Mouse (Mus musculus) bone marrow, adult 2 months (tissue): ENCODE data around the gene Vmn1r174.
"Not testable (repeated sequence)": the region's sequence is repeated elsewhere in the genome, so short reads cannot be mapped to it uniquely, and the experiment has no call there.

ENCODE experiments used
- CTCF ChIP-seq: fragments of 200-500 bp; IDR thresholded peaks from 2 replicates; pipeline ENCODE4 v1.5.1; 2011; ENCODE audit warnings: low read length, control low read depth; ENCODE audit not compliant: control insufficient read depth, insufficient read depth
- POLR2A ChIP-seq: fragments of 200-500 bp; IDR thresholded peaks from 2 replicates; pipeline ENCODE4 v1.6.1; 2011; ENCODE audit warnings: low read depth, mild to moderate bottlenecking, control low read depth, low read length, borderline replicate concordance; ENCODE audit not compliant: control insufficient read depth

DNA sequence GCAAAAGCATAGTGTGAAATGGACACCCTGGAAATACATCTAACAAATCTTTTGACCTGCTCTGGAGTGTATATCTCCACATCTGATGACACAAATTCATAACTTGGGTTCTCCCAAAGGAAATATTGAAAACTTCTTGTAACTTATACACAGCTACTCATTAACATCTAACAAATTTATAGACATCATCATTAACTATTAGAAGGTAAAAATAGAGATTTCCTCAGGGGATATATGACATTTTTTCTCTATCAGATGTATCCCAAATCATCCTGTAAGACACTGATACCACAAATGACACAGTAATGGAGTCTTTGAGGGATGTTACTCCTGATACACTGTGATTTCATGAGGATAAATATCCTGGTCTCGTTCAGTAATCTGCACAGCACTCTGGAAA is at the start of gene Vmn1r174:
- not testable (repeated sequence) for TF ChIP-seq POLR2A, CTCF
